Mouse (Mus musculus) lung, embryonic 16.5 days (tissue): ENCODE results near the gene Ext2. TPM values are rescaled to one million over a fixed set of nuclear protein-coding genes. Genes with fewer than 3 reads are reported as not detected.

Source experiments
- ATAC-seq: fragments of 200-750 bp; cut with Nextera tagmentation; 2 replicates; pipeline ENCODE4 v1.8.0; 2017; ENCODE audit warnings: low read depth, mild to moderate bottlenecking, moderate library complexity
- H3K27ac ChIP-seq: fragments of 300-500 bp; sonication (generic); 2 replicates; pipeline ENCODE4 v1.5.1; 2014; ENCODE audit warnings: mild to moderate bottlenecking, control low read depth, low read length
- H3K27me3 ChIP-seq: fragments of 300-500 bp; sonication (generic); 2 replicates; pipeline ENCODE4 v1.6.1; 2014; ENCODE audit warnings: low read depth, low read length, mixed read lengths; ENCODE audit not compliant: control insufficient read depth, insufficient read depth
- H3K36me3 ChIP-seq: fragments of 300-500 bp; sonication (generic); 2 replicates; pipeline ENCODE4 v1.6.1; 2014; ENCODE audit warnings: low read length; ENCODE audit not compliant: control insufficient read depth, insufficient read depth
- H3K4me1 ChIP-seq: fragments of 300-500 bp; sonication (generic); replicated peaks from 2 replicates; pipeline ENCODE4 v1.6.1; 2014; ENCODE audit warnings: low read length, mixed read lengths; ENCODE audit not compliant: control insufficient read depth, insufficient read depth
- H3K4me2 ChIP-seq: fragments of 300-500 bp; sonication (generic); 2 replicates; pipeline ENCODE4 v1.6.1; 2014; ENCODE audit warnings: low read depth, low read length, control low read depth
- H3K4me3 ChIP-seq: fragments of 300-500 bp; sonication (generic); 2 replicates; pipeline ENCODE4 v1.5.1; 2014; ENCODE audit warnings: mild to moderate bottlenecking, low read length, control low read depth
- H3K9ac ChIP-seq: fragments of 300-500 bp; sonication (generic); 2 replicates; pipeline ENCODE4 v1.6.1; 2014; ENCODE audit warnings: low read length, control low read depth
- H3K9me3 ChIP-seq: fragments of 300-500 bp; sonication (generic); 2 replicates; pipeline ENCODE4 v1.6.1; 2016; ENCODE audit warnings: low read length; ENCODE audit not compliant: control insufficient read depth
- WGBS: fragments of 180-500 bp; shearing (Covaris S2); extraction: QIAGEN DNeasy Blood & Tissue Kit; methylation state at CpG from one replicate; pipeline ENCODE4 v1.1.7; 2014; 5-methylcytosine and 5-hydroxymethylcytosine counted together
- polyA plus RNA-seq: library from polyadenylated mRNA; unstranded; fragments of >200 nt; fragmentation: Nextera tagmentation; extraction: Ambion mirVana; gene quantifications from 2 replicates; pipeline ENCODE4 v1.2.1, GENCODE M21; 2015

The Ext2 gene
- polyA plus RNA-seq, 1 experiment from 2014 or later = 128 TPM

- H3K4me3 ChIP-seq = no peak overlapping the region
- H3K36me3 ChIP-seq = peaks cover 6% of the 10 kb centered on the region
- ATAC-seq = no peak
- no peaks in the 10 kb centered on the region for H3K9me3 ChIP-seq
- no peak overlapping the region for H3K9ac ChIP-seq
- no peak overlapping the region for H3K4me2 ChIP-seq
- H3K4me1 ChIP-seq = peaks cover 10% of the 10 kb centered on the region; the same call in 1 of the 2 replicates
- no peaks in the 10 kb centered on the region for H3K27me3 ChIP-seq
- H3K27ac ChIP-seq = no peak overlapping the region
- 76% methylated on average over 9 of the region's 9 CpGs for WGBS
Measured at GRCm38 (mm10) chr2:93783926-93784539, 38.3 kb downstream of the Ext2 start.

- 50% methylated on average over 5 of the region's 5 CpGs for whole genome bisulfite sequencing
- no peaks in the 10 kb centered on the region for H3K9me3 ChIP-seq
- no peak for ATAC-seq
- peaks cover 12% of the 10 kb centered on the region for H3K4me1 ChIP-seq
- no peak overlapping the region for H3K4me2 ChIP-seq
- H3K27ac ChIP-seq = no peak overlapping the region
- H3K36me3 ChIP-seq = peaks cover 4% of the 10 kb centered on the region
- H3K4me3 ChIP-seq = no peak overlapping the region
- H3K27me3 ChIP-seq = no peaks in the 10 kb centered on the region
- no peak overlapping the region for H3K9ac ChIP-seq
Measured at GRCm38 (mm10) chr2:93782682-93783081, 39.7 kb downstream of the Ext2 start.

- Histone ChIP-seq H3K4me2 (no peak overlapping the region), H3K27ac (no peak overlapping the region), H3K4me3 (no peak overlapping the region), H3K27me3 (no peaks in the 10 kb centered on the region), H3K9ac (no peak overlapping the region), H3K9me3 (no peaks in the 10 kb centered on the region), H3K4me1 (peaks cover 18% of the 10 kb centered on the region), H3K36me3 (peaks cover 3% of the 10 kb centered on the region; the same call in 1 of the 2 replicates)
- 81% methylated on average over 4 of the region's 4 CpGs for WGBS
- no peak for ATAC-seq
Measured at GRCm38 (mm10) chr2:93782156-93782555, 40.2 kb downstream of the Ext2 start.

GRCm38 (mm10) chr2:93780528-93780927 is 41.8 kb downstream of the Ext2 start:
- H3K9me3 ChIP-seq = no peaks in the 10 kb centered on the region
- H3K4me3 ChIP-seq = no peak overlapping the region
- no peak overlapping the region for H3K9ac ChIP-seq
- H3K27ac ChIP-seq = no peak overlapping the region
- no peak overlapping the region for H3K4me2 ChIP-seq
- H3K4me1 ChIP-seq = peaks cover 21% of the 10 kb centered on the region
- WGBS = 77% methylated on average over 10 of the region's 10 CpGs
- H3K36me3 ChIP-seq = peaks cover 3% of the 10 kb centered on the region; the same call in 1 of the 2 replicates
- no peaks in the 10 kb centered on the region for H3K27me3 ChIP-seq
- ATAC-seq = no peak

GRCm38 (mm10) chr2:93779897-93780208 is 42.5 kb downstream of the Ext2 start:
- no peaks in the 10 kb centered on the region for H3K9me3 ChIP-seq
- H3K9ac ChIP-seq = no peak overlapping the region
- ATAC-seq = no peak
- H3K4me2 ChIP-seq = no peak overlapping the region
- no peaks in the 10 kb centered on the region for H3K27me3 ChIP-seq
- no peak overlapping the region for H3K4me3 ChIP-seq
- H3K27ac ChIP-seq = peak overlapping the region; percentile 23; the same call in 1 of the 2 replicates
- peaks cover 21% of the 10 kb centered on the region for H3K4me1 ChIP-seq
- peaks cover under 1% of the 10 kb centered on the region; the same call in 1 of the 2 replicates for H3K36me3 ChIP-seq
- WGBS = 37% methylated on average over 6 of the region's 6 CpGs

GRCm38 (mm10) chr2:93779081-93779896 is 43.1 kb downstream of the Ext2 start:
- H3K9ac ChIP-seq = no peak overlapping the region
- H3K36me3 ChIP-seq = no peaks in the 10 kb centered on the region
- peak; percentile 57 for ATAC-seq
- peak overlapping the region; percentile 23; the same call in 1 of the 2 replicates for H3K27ac ChIP-seq
- H3K4me3 ChIP-seq = no peak overlapping the region
- H3K9me3 ChIP-seq = no peaks in the 10 kb centered on the region
- no peak overlapping the region for H3K4me2 ChIP-seq
- peaks cover 21% of the 10 kb centered on the region for H3K4me1 ChIP-seq
- H3K27me3 ChIP-seq = no peaks in the 10 kb centered on the region
- 42% methylated on average over 16 of the region's 16 CpGs for WGBS

- H3K4me1 ChIP-seq = peaks cover 21% of the 10 kb centered on the region
- no peak overlapping the region for H3K4me2 ChIP-seq
- ATAC-seq = no peak
- H3K9me3 ChIP-seq = no peaks in the 10 kb centered on the region
- WGBS = 82% methylated on average over 5 of the region's 5 CpGs
- H3K27me3 ChIP-seq = no peaks in the 10 kb centered on the region
- H3K36me3 ChIP-seq = no peaks in the 10 kb centered on the region
- H3K9ac ChIP-seq = no peak overlapping the region
- no peak overlapping the region for H3K27ac ChIP-seq
- H3K4me3 ChIP-seq = no peak overlapping the region
Measured at GRCm38 (mm10) chr2:93778616-93779015, 43.8 kb downstream of the Ext2 start.

GRCm38 (mm10) chr2:93777056-93777430 is 45.3 kb downstream of the Ext2 start:
- Histone ChIP-seq H3K27me3 (no peaks in the 10 kb centered on the region), H3K4me1 (peaks cover 31% of the 10 kb centered on the region), H3K27ac (peak overlapping the region; percentile 45), H3K4me2 (no peak overlapping the region), H3K4me3 (no peak overlapping the region), H3K9me3 (no peaks in the 10 kb centered on the region), H3K9ac (no peak overlapping the region), H3K36me3 (no peaks in the 10 kb centered on the region)
- no peak for ATAC-seq
- 50% methylated on average over 4 of the region's 4 CpGs for WGBS

- Histone ChIP-seq H3K27me3 (no peaks in the 10 kb centered on the region), H3K9me3 (no peaks in the 10 kb centered on the region), H3K4me2 (no peak overlapping the region), H3K9ac (no peak overlapping the region), H3K4me1 (peaks cover 32% of the 10 kb centered on the region), H3K4me3 (no peak overlapping the region), H3K27ac (peak overlapping the region; percentile 45), H3K36me3 (no peaks in the 10 kb centered on the region)
- ATAC-seq = no peak
- WGBS = 76% methylated on average over 7 of the region's 7 CpGs
Measured at GRCm38 (mm10) chr2:93776267-93777055, 45.9 kb downstream of the Ext2 start.
